Mouse (Mus musculus): ENCODE data around the gene Galnt2.

DNA sequence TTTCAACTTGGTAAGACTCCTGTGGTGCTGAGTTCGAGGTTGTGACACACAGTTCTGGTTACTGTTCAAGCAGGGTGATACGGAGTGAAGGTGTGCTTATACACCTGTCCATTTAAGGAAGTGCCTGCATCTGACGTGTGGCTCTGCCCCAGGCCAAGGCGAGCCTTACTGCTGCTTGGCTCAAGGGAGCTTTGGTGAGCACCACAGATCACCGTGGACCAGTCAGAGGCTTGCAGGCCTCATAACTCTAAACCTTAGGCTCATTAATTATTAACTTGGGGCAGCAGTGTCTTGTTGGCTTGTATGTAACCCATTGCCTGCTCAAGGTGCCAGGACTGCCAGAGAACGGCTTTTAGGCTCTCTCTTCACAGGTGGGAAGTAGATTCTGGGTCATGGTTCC is 17.5 kb downstream of the Galnt2 start:
- no peak for TF ChIP-seq TCF12 (IDR thresholded peaks at IDR 0.05; ENCODE audit: insufficient read depth, poor library complexity, severe bottlenecking)
- TF ChIP-seq USF1 (IDR thresholded peaks at IDR 0.05; ENCODE audit: low read depth) = no peak
- TF ChIP-seq POLR2A (IDR thresholded peaks at IDR 0.05; ENCODE audit: insufficient read length, low read depth) = no peak
- no peak for TF ChIP-seq E2F4 (IDR thresholded peaks at IDR 0.05; ENCODE audit: insufficient read depth)
- no peak for TF ChIP-seq MYOG (IDR thresholded peaks at IDR 0.05; ENCODE audit: control insufficient read depth in 1 of 3, insufficient read depth in 1 of 3, insufficient read length in 2 of 3, low read depth in 2 of 3)
- no peak for TF ChIP-seq CEBPB (IDR thresholded peaks at IDR 0.05; ENCODE audit: insufficient read depth, poor library complexity, severe bottlenecking)
- TF ChIP-seq POLR2AphosphoS2 (IDR thresholded peaks at IDR 0.05; ENCODE audit: insufficient read length, low read depth) = no peak
- no peak for TF ChIP-seq MAX (IDR thresholded peaks at IDR 0.05; ENCODE audit: low read depth)
- no peak for TF ChIP-seq TCF3 (IDR thresholded peaks at IDR 0.05; ENCODE audit: insufficient read length, low read depth)
- no peak for TF ChIP-seq MYOD1 (IDR thresholded peaks at IDR 0.05; ENCODE audit: control insufficient read depth in 1 of 3, insufficient read length in 2 of 3, low read depth in 2 of 3)
- TF ChIP-seq REST (IDR thresholded peaks at IDR 0.05; ENCODE audit: insufficient read depth, insufficient read length) = no peak

All from myocyte (in vitro differentiated cells).